Mouse (Mus musculus): ENCODE results near the gene Egr2. TPM values are rescaled to one million over a fixed set of nuclear protein-coding genes. Genes with fewer than 3 reads are reported as not detected.

Egr2 gene
- polyA plus RNA-seq, 1 experiment = 0.07 TPM

GRCm38 (mm10) chr10:67585873-67586610 lies 50.8 kb downstream of the Egr2 start:
- Histone ChIP-seq H3K4me3 (replicated peaks; ENCODE audit: insufficient read depth, low read depth, low read length) (no peak overlapping the region), H3K27ac (ENCODE audit: insufficient read depth, low read length) (no peak overlapping the region), H3K4me1 (ENCODE audit: control insufficient read depth, insufficient read depth, low read length) (no peaks in the 10 kb centered on the region), H3K27me3 (ENCODE audit: control insufficient read depth, insufficient read depth, low read length) (no peaks in the 10 kb centered on the region)
- no peak for DNase-seq
- 79% methylated on average over 18 of the region's 18 CpGs for WGBS
- no peak for TF ChIP-seq CTCF (IDR thresholded peaks at IDR 0.05; ENCODE audit: borderline replicate concordance, insufficient read depth, low read depth, low read length)
- no peak for TF ChIP-seq POLR2A (IDR thresholded peaks at IDR 0.05; ENCODE audit: borderline replicate concordance, insufficient read depth, low read length)

Other genes starting within 250 kb of the Egr2 start
- 38.2 and 39.3 TPM in 2 replicates for gene Ado, start 13.5 kb downstream of the Egr2 start, polyA plus RNA-seq (2012; rRNA removed)